Mouse (Mus musculus) adrenal gland, adult (tissue): ENCODE measurements at regions not wholly inside any gene's neighbourhood (a gene's known extent, or its start where the extent isn't known, plus 50 kb on each side); places are given as distances from the start of the nearest gene placed in this dataset.
"Not testable (repeated sequence)": the region's sequence is repeated elsewhere in the genome, so short reads cannot be mapped to it uniquely, and the experiment has no call there.

Experiments used
- DNase-seq, 2 experiments: peaks; one replicate each; pipeline ENCODE4 v3.0.0; 2022 to 2023; ENCODE audit warnings: low spot score in 1 of 2; ENCODE audit not compliant: inconsistent age in 2 of 2

DNA sequence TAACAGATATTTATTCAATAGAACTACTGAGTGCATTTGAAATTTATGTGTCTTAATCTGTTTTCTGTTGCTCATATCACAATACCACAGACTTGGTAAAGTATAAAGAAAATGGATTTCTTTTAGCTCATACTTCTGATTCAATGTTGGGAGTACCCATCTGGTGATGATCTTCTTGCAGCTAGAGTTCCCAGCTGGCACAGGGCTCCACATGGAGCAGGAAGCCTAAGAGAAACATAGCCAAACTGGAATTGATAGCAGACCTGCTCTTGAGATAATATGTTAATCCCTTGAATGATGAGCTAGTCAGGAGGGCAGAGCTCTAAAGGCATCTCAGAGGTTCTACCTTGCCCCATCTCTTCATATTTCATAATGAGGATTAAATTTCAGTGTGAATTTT, 97.9 kb upstream of the Mpdz start:
- DNase-seq: no peak

DNA sequence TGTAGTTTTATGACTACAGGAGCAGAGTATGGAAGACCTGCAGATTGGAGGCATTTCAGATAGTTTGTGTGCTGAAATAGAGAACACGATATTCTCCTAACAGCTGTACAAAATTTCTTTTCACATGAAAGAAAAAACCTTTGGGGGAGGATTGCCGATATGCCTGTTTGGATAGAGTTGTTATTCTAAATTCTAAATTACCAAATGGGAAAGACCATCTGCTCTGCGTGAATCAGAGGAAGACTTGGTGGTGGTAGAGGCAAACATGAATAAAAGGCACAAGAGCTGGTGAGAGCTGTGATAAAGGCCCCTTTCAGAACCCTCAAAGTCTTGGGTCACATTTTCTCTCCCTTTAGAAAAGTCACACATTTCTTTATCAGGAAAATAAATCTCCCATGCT, 96.9 kb upstream of the Mpdz start:
- peak in 1 of 2 experiments; percentile 72 for DNase-seq

DNA sequence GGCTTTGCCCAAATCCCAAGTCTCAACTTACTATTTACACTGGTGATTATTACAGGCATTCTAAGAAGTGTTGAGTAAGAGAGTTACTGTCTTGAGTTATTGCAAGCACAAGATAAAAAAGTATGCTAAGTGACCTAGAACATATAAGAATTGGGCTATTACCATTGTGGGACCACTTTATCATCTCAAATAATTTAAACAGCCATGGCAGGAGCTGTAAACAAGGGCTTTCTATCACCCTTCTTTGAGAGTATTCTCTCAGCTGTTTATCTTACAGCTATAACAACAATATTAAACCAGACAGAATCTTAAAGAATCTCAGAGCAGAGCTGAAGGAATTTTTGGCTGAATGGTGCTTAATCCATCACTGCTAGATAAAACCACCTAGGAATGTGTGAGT, 94.2 kb upstream of the Mpdz start:
- DNase-seq: no peak

DNA sequence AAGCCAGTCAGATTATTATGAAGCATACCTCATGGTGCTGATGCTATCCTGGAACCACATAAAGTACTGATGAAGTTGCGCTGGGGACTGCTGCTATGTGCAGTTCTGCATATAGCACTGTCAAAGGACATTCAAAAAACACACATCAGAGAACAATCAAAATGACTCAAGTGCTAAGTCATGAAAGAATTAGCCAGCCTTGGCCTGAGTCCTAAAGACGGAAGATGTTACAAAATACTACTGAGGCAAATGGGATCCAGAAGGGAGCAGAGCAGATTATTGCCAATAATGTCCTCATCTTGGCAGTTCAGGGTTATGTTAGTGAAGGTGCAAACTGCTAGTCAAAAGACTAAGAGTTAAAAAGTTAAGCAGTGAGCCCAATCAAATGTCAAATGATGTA, 87.9 kb upstream of the Mpdz start:
- DNase-seq: peak in 1 of 2 experiments; percentile 75

DNA sequence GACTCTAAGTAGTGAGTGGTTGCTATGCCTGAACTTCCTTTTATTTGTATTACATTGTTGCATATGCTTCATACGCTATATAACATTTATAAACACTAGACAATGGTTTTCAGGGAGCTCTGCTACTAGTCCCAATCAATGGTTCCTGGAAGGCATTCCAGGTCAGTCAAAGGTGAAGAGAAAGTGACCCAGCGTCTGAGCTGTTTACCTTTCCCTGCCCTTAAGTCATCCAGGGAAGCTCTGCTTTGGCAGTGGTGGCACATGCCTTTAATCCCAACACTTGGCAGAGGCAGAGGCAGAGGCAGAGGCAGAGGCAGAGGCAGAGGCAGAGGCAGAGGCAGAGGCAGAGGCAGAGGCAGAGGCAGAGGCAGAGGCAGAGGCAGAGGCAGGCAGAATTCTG, 76.5 kb upstream of the Mpdz start:
- DNase-seq: not testable (repeated sequence)

DNA sequence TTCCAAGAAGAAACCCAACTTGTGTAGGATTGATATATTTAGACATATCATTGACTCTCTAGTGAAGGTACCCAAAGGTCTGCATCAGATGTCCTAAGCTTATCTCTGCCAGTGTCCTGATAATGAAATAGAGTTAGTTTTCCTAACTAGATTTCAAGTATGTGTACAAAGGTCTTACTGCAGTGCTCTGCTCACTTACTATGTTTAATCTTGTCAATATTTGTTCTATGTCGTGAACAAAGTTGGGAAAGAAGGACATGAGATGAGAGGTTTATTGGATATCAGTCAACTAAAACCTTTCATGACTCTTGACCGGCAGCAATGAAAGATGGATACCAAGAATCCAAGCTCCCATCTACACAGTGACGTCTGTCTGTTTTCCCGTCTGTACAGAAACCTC, 71.9 kb upstream of the Mpdz start:
- DNase-seq: no peak

DNA sequence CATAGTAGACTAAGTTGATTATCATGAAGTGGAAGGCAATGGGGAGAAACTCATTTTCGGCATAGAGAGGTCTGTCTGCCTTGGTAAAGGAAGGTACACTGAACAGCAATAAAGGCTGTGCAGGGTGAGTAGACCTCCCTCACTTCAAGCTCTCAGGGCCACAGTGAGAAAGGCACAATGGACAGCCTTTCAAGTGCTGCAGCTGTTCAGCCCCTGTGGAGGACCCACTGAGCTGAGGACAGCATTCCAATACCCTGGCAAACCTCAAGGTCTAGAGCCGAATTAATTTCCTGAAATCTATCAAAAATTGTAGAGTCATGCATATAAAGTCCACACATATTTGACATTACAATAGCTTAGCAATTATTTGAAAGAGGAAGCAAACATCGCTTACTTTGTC, 69.8 kb upstream of the Mpdz start:
- no peak for DNase-seq

DNA sequence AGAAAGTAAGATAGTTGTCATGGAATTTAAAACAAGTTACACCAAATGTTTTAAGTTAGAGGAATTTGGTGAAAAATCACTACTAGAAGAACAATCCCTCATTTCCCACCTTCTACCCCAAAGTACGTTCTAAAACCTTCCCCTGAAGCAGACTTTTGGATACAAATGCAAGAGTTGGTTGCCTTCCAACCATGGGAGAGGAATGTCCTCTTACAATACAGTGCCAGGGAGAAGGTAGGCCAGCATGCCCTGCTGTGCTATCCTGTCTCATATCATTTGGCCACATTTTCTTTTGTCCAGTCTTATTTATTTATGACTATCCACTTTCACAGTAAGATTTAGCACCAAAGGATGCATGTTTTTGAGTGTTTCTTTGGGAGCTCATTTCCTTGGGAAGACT, 66.2 kb upstream of the Mpdz start:
- no peak for DNase-seq

DNA sequence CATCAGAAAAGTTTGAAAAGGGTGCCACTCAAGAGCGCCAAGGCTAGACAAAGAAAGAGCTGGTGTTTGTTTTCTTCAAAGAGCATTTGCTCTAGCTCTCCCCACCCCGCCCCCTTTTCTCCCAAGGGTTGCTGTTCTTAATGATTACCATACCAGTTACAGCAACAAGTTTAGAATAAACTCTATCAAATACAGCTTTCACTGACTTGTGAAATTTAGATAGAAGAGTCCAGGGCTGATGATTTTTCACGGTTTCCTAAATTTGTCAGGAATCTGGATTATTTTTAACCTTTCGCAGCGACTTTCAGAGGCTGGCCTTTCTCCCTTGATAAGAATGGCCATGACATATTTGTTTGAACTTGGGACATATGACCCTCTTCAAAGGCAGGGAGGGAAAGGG, 64.2 kb upstream of the Mpdz start:
- DNase-seq: peak in 1 of 2 experiments; percentile 71

DNA sequence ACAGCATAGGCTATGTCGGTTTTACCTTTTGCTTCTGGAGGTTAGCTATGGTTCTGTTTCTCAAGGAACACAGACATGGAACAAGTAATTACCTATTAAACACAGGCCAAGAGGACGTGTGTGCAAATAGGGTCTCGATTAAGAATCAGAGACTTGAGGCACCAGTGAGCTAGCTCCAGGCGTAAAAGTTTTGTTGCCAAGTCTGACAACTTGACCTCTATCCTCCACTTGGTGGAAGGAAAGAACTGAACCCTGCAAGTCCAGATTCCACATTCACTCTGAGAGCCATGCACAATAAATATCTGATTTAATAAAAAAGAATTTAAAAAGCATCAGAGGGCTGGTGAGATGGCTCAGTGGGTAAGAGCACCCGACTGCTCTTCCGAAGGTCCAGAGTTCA, 63.7 kb upstream of the Mpdz start:
- DNase-seq: no peak

DNA sequence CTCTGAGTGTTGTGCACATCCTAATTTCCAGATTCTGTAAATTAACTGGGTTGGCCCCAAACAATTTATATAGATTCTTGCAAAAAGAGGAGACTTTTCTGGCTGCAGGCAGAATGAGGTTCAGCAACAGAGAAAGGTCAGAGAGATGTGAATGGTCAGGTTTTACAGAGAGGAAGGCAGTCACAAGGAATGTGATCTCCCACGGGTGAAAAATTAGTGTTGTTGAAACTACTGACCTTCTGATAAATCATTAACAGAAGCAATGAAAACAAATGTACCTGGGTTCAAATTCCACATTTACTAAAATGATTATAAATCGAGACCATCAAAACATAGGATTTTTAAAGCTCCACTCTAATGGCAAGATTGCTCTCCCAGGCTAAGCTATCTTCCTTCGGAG, 62.5 kb upstream of the Mpdz start:
- DNase-seq: no peak

DNA sequence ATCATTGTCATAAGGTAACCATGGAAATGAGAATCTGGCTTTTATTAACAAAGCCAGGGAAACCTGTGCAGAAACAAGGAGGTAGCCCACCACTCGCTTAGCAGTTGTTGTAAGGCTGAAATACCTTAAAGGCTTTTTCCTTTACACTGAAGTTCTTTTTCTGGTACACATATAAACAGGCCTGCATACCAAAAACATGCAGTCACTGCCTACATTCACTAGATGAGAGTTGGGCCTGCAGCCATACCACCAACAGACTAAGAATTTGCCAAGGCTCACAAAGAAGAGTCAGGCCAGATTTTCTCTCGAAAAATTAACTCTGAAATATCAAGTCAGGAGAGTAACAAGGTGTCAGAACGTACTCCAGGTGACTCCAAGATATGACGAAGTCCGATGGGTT, 61.3 kb upstream of the Mpdz start:
- DNase-seq: no peak

DNA sequence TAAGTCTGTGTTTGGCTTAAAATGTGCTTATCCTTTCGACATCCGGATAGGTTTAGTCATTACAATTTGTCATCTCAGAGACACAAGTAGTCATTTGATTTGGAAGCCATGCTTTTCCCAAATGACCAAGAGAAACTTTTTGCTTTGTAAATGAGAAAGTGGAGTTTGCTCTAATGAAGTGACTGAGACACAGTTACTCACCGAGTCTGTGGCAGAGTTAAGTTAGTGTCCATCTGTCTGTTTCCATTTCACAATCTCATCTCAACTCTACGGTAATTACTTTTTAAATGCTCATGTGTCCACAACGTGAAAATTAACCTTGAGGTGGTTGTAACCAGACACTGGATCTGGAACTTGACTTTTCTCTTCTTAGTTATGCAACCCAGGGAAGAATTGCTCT, 59.2 kb upstream of the Mpdz start:
- DNase-seq: peak in 1 of 2 experiments; percentile 55

DNA sequence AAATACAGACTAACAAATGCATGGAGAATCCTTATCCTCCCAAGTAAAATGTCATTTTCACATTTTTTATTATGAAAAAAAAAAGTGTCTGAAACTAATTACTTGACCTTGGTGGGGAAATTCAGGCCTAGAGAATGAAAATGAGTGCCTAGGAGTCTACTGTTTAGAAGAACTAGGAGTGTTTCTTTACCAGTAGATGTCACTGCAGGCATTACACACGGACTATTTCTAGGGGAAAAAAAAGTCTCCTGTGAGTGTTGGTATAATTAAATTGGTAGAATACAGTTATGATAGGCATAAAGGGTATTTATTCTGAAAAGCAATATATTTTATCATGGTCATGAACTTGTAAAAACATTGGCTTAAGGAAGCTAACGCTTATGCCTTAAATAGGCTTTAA, 55.5 kb upstream of the Mpdz start:
- DNase-seq: peak in 1 of 2 experiments; percentile 62

DNA sequence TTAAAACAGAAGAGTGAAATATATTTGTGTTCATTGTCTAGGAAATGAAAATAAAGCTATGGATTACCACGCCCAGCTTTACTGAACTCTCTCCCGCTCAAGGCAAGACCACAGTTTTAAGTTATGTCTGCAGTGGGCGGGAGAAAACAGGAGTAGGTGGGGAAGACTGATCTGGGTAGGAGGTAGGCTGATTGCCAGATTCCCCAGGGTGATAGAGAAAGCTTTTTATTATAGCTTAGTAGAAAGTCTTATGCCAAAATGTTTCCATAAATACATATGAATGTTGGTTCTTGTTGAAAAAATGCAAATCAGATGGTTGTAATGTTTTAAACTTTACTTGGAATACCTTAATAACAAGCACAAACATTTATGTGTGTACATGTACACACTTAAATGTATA, 50.2 kb upstream of the Mpdz start:
- DNase-seq: no peak
